Mouse (Mus musculus) B cell, adult (primary cell): Measurements from ENCODE around the gene Dcp1a. TPM values are rescaled to one million over a fixed set of nuclear protein-coding genes. Genes with fewer than 3 reads are reported as not detected.

Experiments
- total RNA-seq: library from RNA; stranded (reverse); gene quantifications from 4 replicates; pipeline ENCODE4 v1.2.4, GENCODE M21; 2023; ENCODE audit not compliant: inconsistent age

Gene Dcp1a
- 48.8 to 60.5 TPM (median 57.1 TPM) in 4 replicates for total RNA-seq

GRCm38 (mm10) chr14:30479361-30479948 lies at the start of gene Dcp1a:
Dcp1a (plus strand) TSS chr14:30479535.

GRCm38 (mm10) chr14:30491342-30491741 lies 12.0 kb downstream of the Dcp1a start, which contains the start of gene Cacna1d:
Cacna1d (minus strand) TSS chr14:30491455.

GRCm38 (mm10) chr14:30548131-30548720 lies 68.9 kb downstream of the Dcp1a start, which contains the start of gene Tkt:
Tkt (plus strand) TSS chr14:30548359.

Other genes starting within 250 kb of the Dcp1a start
- gene Cacna1d, start 11.9 kb downstream of the Dcp1a start, total RNA-seq, result 5.2 to 6.4 TPM (median 5.7 TPM) in 4 replicates
- 170 to 180 TPM (median 172 TPM) in 4 replicates for gene Tkt, start 68.8 kb downstream of the Dcp1a start, total RNA-seq
- 464 to 482 TPM (median 469 TPM) in 4 replicates for gene Prkcd, start 146.7 kb downstream of the Dcp1a start, total RNA-seq
- gene Rft1, start 174.8 kb downstream of the Dcp1a start, total RNA-seq, result 14.8 to 20.9 TPM (median 16.6 TPM) in 4 replicates
- gene Sfmbt1, start 235.3 kb downstream of the Dcp1a start, total RNA-seq, result 18.5 to 20.3 TPM (median 18.8 TPM) in 4 replicates